Mouse (Mus musculus) thymus, adult 2 months (tissue): Measurements from ENCODE around the gene Nbl1. TPM values are rescaled to one million over a fixed set of nuclear protein-coding genes. Genes with fewer than 3 reads are reported as not detected.

Experiments used
- DNase-seq: peaks from one replicate; pipeline ENCODE4 v3.0.0; 2021
- H3K27ac ChIP-seq: fragments of 200-500 bp; 2 replicates; pipeline ENCODE4 v1.5.1; 2012; ENCODE audit warnings: low read length, control low read depth; ENCODE audit not compliant: control insufficient read depth, insufficient read depth
- H3K27me3 ChIP-seq: fragments of 200-500 bp; 2 replicates; pipeline ENCODE4 v1.6.1; 2012; ENCODE audit warnings: mild to moderate bottlenecking, low read length, moderate library complexity, mixed read lengths; ENCODE audit not compliant: control insufficient read depth, insufficient read depth
- H3K36me3 ChIP-seq: fragments of 200-500 bp; 2 replicates; pipeline ENCODE4 v1.6.1; 2012; ENCODE audit warnings: mild to moderate bottlenecking, low read length, moderate library complexity; ENCODE audit not compliant: control insufficient read depth, insufficient read depth
- H3K4me1 ChIP-seq: fragments of 200-500 bp; replicated peaks from 2 replicates; pipeline ENCODE4 v1.6.1; 2012; ENCODE audit warnings: low read length; ENCODE audit not compliant: control insufficient read depth, insufficient read depth
- H3K4me3 ChIP-seq: fragments of 200-500 bp; 2 replicates; pipeline ENCODE4 v1.5.1; 2012; ENCODE audit warnings: mild to moderate bottlenecking, low read length, control low read depth, moderate library complexity; ENCODE audit not compliant: control insufficient read depth, insufficient read depth
- CTCF ChIP-seq: fragments of 200-500 bp; IDR thresholded peaks from 2 replicates; pipeline ENCODE4 v1.5.1; 2012; ENCODE audit warnings: mild to moderate bottlenecking, control low read depth, low read length, moderate library complexity, borderline replicate concordance; ENCODE audit not compliant: control insufficient read depth, poor library complexity, insufficient read depth; ENCODE audit errors: extremely low read depth
- POLR2A ChIP-seq: fragments of 200-500 bp; IDR thresholded peaks from 2 replicates; pipeline ENCODE4 v1.6.1; 2012; ENCODE audit warnings: mild to moderate bottlenecking, low read length, control low read depth, moderate library complexity; ENCODE audit not compliant: control insufficient read depth, poor library complexity, insufficient read depth; ENCODE audit errors: extremely low read depth
- WGBS: fragments of 180-500 bp; shearing (Covaris S2); methylation state at CpG from one replicate; pipeline ENCODE4 v1.1.7; 2018; 5-methylcytosine and 5-hydroxymethylcytosine counted together
- polyA plus RNA-seq: library from polyadenylated mRNA; depleted of rRNA; stranded (reverse); fragments of >200 nt; gene quantifications from 2 replicates; pipeline ENCODE4 v1.2.3, GENCODE M21; 2012

The Nbl1 gene
- polyA plus RNA-seq, 1 experiment, result 35.7 TPM

GRCm38 (mm10) chr4:139042611-139043010, 50.2 kb downstream of the Nbl1 start:
- 92% methylated on average over 5 of the region's 5 CpGs for WGBS
- H3K4me3 ChIP-seq, result no peak overlapping the region
- no peak for DNase-seq
- no peaks in the 10 kb centered on the region for H3K4me1 ChIP-seq
- no peak for TF ChIP-seq POLR2A
- TF ChIP-seq CTCF, result no peak
- no peaks in the 10 kb centered on the region for H3K27me3 ChIP-seq
- H3K36me3 ChIP-seq, result no peaks in the 10 kb centered on the region
- H3K27ac ChIP-seq, result no peak overlapping the region

DNA sequence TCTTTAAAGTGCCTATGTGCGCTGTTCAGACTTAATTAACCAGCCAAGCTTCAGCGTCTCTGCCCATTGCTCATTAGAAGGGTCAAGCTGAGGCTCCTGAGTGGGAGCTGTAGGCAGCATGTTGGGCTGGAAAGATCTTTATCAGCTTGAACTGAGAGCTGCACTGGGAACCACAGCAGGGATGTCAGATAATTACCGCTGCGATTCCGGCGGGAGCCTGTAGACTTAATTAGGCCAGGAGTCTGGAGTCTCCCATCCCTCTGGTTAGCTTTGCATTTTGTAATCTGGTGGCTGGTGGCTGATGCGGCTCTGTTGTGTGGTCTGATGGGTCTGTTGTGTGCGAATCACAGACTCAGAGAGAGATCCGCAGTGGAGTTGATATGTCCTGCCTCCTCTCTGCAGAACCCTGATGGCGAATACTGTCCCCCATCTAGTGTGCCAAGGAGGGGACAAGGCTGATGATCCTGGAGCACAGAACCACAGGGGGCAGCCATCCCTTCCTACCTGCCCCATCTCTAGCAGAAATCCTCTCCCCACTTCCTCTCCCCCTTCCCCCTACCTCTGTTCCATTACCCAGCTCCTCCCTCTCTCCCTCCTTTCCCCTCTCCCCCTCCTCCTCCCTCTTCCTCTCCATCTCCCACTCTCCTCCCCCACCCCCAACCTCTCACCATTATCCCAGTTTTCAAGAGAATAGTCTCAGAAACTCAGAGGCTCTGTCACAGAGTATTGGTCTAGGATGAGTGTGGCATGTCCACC, 52.5 kb downstream of the Nbl1 start:
- Histone ChIP-seq H3K27ac (no peak overlapping the region), H3K4me3 (no peak overlapping the region), H3K27me3 (no peaks in the 10 kb centered on the region), H3K4me1 (no peaks in the 10 kb centered on the region), H3K36me3 (no peaks in the 10 kb centered on the region)
- no peak for DNase-seq
- TF ChIP-seq CTCF, result no peak
- no peak for TF ChIP-seq POLR2A
- 96% methylated on average over 10 of the region's 10 CpGs for WGBS

GRCm38 (mm10) chr4:139037795-139038607, 54.8 kb downstream of the Nbl1 start:
- DNase-seq, result no peak
- Histone ChIP-seq H3K36me3 (no peaks in the 10 kb centered on the region), H3K4me3 (no peak overlapping the region), H3K27ac (no peak overlapping the region), H3K27me3 (no peaks in the 10 kb centered on the region), H3K4me1 (no peaks in the 10 kb centered on the region)
- 71% methylated on average over 17 of the region's 17 CpGs for WGBS
- TF ChIP-seq CTCF (no peak), POLR2A (no peak)

DNA sequence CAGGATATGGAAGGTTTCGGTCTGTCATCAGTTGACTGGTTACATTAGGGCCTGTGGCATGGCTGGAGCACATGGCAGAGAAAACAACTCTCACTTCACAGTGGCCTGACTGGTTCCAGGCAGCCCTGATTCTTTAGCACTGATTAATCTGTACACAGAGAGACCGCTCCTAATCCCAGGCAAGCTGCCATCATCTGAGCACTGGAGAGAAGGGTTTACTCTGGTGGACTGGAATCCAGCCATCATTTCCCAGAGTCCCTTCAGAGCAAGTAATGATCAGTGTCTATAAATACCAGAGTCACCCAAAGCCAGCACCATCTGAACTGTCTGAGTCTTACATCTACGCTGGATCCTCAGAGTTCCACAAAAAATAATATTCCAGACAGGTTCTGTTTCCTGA, 57.0 kb downstream of the Nbl1 start:
- TF ChIP-seq POLR2A, result no peak
- TF ChIP-seq CTCF, result no peak
- WGBS, result 95% methylated on average over 3 of the region's 3 CpGs
- Histone ChIP-seq H3K27ac (no peak overlapping the region), H3K4me3 (no peak overlapping the region), H3K4me1 (no peaks in the 10 kb centered on the region), H3K36me3 (no peaks in the 10 kb centered on the region), H3K27me3 (no peaks in the 10 kb centered on the region)
- no peak for DNase-seq

DNA sequence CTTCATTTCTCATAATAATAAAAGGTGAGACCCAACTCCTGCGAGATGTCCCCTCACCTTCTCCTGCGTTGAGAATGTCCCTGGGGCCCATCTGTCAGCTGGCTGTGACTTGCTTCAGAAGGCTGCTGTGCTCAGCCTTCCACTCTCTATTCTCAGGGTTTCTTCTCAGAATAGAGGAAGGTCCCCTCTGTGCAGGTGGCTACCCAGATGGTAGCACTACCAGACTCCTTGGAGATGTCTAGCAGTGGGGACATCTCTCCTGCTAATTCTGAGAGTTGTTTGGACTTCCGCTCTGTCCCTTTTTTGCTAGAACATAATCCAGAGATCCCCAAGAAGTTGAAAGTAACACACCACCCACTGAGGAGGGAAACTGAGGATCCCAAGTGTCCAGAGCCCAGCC, 57.9 kb downstream of the Nbl1 start:
- no peak for TF ChIP-seq POLR2A
- WGBS, result 93% methylated on average over 3 of the region's 3 CpGs
- H3K27ac ChIP-seq, result no peak overlapping the region
- no peaks in the 10 kb centered on the region for H3K36me3 ChIP-seq
- no peaks in the 10 kb centered on the region for H3K27me3 ChIP-seq
- no peak for DNase-seq
- H3K4me3 ChIP-seq, result no peak overlapping the region
- H3K4me1 ChIP-seq, result no peaks in the 10 kb centered on the region

DNA sequence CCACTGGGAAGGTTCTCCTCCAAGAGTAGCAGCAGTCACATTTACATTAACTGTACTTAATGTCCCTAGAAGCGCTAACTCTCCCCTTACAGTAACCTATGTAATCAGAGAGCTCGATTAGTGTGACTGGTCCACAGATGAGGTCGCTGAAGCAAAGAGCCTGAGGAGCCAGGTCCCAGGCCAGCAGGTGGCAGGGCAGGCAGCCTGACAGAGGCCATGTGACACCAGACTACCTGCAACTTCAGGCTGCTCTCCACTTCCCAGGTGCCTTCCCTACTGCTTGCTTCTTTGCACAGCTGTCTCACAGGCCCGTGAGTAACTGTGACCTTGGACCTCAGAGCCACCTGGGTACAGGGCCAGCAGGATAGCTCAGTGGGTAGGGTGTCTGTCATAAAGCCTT, 58.3 kb downstream of the Nbl1 start:
- 71% methylated on average over 4 of the region's 4 CpGs for WGBS
- no peak overlapping the region for H3K4me3 ChIP-seq
- DNase-seq, result no peak
- H3K27me3 ChIP-seq, result no peaks in the 10 kb centered on the region
- H3K27ac ChIP-seq, result no peak overlapping the region
- no peak for TF ChIP-seq CTCF
- TF ChIP-seq POLR2A, result no peak
- no peaks in the 10 kb centered on the region for H3K4me1 ChIP-seq
- no peaks in the 10 kb centered on the region for H3K36me3 ChIP-seq
